Mouse (Mus musculus): ENCODE data around the gene Hfe2. TPM values are rescaled to one million over a fixed set of nuclear protein-coding genes. Genes with fewer than 3 reads are reported as not detected.

The Hfe2 gene
- polyA plus RNA-seq, 1 experiment, result not detected

- TF ChIP-seq POLR2A (IDR thresholded peaks at IDR 0.05; ENCODE audit: insufficient read depth, low read depth, low read length), result no peak
- TF ChIP-seq CTCF (IDR thresholded peaks at IDR 0.05; ENCODE audit: insufficient read depth, low read depth, low read length), result no peak
- Histone ChIP-seq H3K27ac (ENCODE audit: insufficient read depth, low read depth, low read length) (no peak overlapping the region), H3K4me3 (ENCODE audit: insufficient read depth, low read depth, low read length) (no peak overlapping the region), H3K4me1 (ENCODE audit: control insufficient read depth, insufficient read depth, low read length) (0 out of 2 replicates have a peak, but pooled peaks cover 3% of the 10 kb centered on the region)
- 91% methylated on average over 3 of the region's 3 CpGs for WGBS
Measured at GRCm38 (mm10) chr3:96565105-96565504, 40.1 kb downstream of the Hfe2 start.

- 88% methylated on average over 8 of the region's 8 CpGs for WGBS
- no peak for TF ChIP-seq POLR2A (IDR thresholded peaks at IDR 0.05; ENCODE audit: insufficient read depth, low read depth, low read length)
- TF ChIP-seq CTCF (IDR thresholded peaks at IDR 0.05; ENCODE audit: insufficient read depth, low read depth, low read length), result no peak
- Histone ChIP-seq H3K4me3 (ENCODE audit: insufficient read depth, low read depth, low read length) (no peak overlapping the region), H3K27ac (ENCODE audit: insufficient read depth, low read depth, low read length) (no peak overlapping the region), H3K4me1 (ENCODE audit: control insufficient read depth, insufficient read depth, low read length) (peaks cover 3% of the 10 kb centered on the region; the same call in 1 of the 2 replicates)
Measured at GRCm38 (mm10) chr3:96566661-96567450, 41.9 kb downstream of the Hfe2 start.

- no peak overlapping the region for H3K4me3 ChIP-seq (ENCODE audit: insufficient read depth, low read depth, low read length)
- no peak overlapping the region for H3K27ac ChIP-seq (ENCODE audit: insufficient read depth, low read depth, low read length)
- peaks cover 5% of the 10 kb centered on the region; the same call in 1 of the 2 replicates for H3K4me1 ChIP-seq (ENCODE audit: control insufficient read depth, insufficient read depth, low read length)
- no peak for TF ChIP-seq POLR2A (IDR thresholded peaks at IDR 0.05; ENCODE audit: insufficient read depth, low read depth, low read length)
- TF ChIP-seq CTCF (IDR thresholded peaks at IDR 0.05; ENCODE audit: insufficient read depth, low read depth, low read length), result no peak
- 89% methylated on average over 8 of the region's 8 CpGs for WGBS
Measured at GRCm38 (mm10) chr3:96568605-96569004, 43.6 kb downstream of the Hfe2 start.

- TF ChIP-seq POLR2A (IDR thresholded peaks at IDR 0.05; ENCODE audit: insufficient read depth, low read depth, low read length) (no peak), CTCF (IDR thresholded peaks at IDR 0.05; ENCODE audit: insufficient read depth, low read depth, low read length) (no peak)
- H3K27ac ChIP-seq (ENCODE audit: insufficient read depth, low read depth, low read length), result no peak overlapping the region
- H3K4me1 ChIP-seq (ENCODE audit: control insufficient read depth, insufficient read depth, low read length), result peaks cover 5% of the 10 kb centered on the region; the same call in 1 of the 2 replicates
- no peak overlapping the region for H3K4me3 ChIP-seq (ENCODE audit: insufficient read depth, low read depth, low read length)
- WGBS, result 89% methylated on average over 13 of the region's 13 CpGs
Measured at GRCm38 (mm10) chr3:96569506-96569905, 44.5 kb downstream of the Hfe2 start.

GRCm38 (mm10) chr3:96569966-96570605 is 45.1 kb downstream of the Hfe2 start:
- Histone ChIP-seq H3K27ac (ENCODE audit: insufficient read depth, low read depth, low read length) (no peak overlapping the region), H3K4me3 (ENCODE audit: insufficient read depth, low read depth, low read length) (no peak overlapping the region), H3K4me1 (ENCODE audit: control insufficient read depth, insufficient read depth, low read length) (peaks cover 3% of the 10 kb centered on the region; the same call in 1 of the 2 replicates)
- TF ChIP-seq CTCF (IDR thresholded peaks at IDR 0.05; ENCODE audit: insufficient read depth, low read depth, low read length) (no peak), POLR2A (IDR thresholded peaks at IDR 0.05; ENCODE audit: insufficient read depth, low read depth, low read length) (no peak)
- 92% methylated on average over 11 of the region's 11 CpGs for WGBS

- TF ChIP-seq CTCF (IDR thresholded peaks at IDR 0.05; ENCODE audit: insufficient read depth, low read depth, low read length) (no peak), POLR2A (IDR thresholded peaks at IDR 0.05; ENCODE audit: insufficient read depth, low read depth, low read length) (no peak)
- Histone ChIP-seq H3K4me1 (ENCODE audit: control insufficient read depth, insufficient read depth, low read length) (peaks cover 3% of the 10 kb centered on the region; the same call in 1 of the 2 replicates), H3K27ac (ENCODE audit: insufficient read depth, low read depth, low read length) (no peak overlapping the region), H3K4me3 (ENCODE audit: insufficient read depth, low read depth, low read length) (no peak overlapping the region)
- 76% methylated on average over 7 of the region's 7 CpGs for WGBS
Measured at GRCm38 (mm10) chr3:96570643-96571042, 45.7 kb downstream of the Hfe2 start.

- TF ChIP-seq POLR2A (IDR thresholded peaks at IDR 0.05; ENCODE audit: insufficient read depth, low read depth, low read length) (no peak), CTCF (IDR thresholded peaks at IDR 0.05; ENCODE audit: insufficient read depth, low read depth, low read length) (no peak)
- Histone ChIP-seq H3K4me3 (ENCODE audit: insufficient read depth, low read depth, low read length) (no peak overlapping the region), H3K4me1 (ENCODE audit: control insufficient read depth, insufficient read depth, low read length) (peaks cover 8% of the 10 kb centered on the region), H3K27ac (ENCODE audit: insufficient read depth, low read depth, low read length) (no peak overlapping the region)
- WGBS, result 81% methylated on average over 2 of the region's 2 CpGs
Measured at GRCm38 (mm10) chr3:96571336-96571735, 46.4 kb downstream of the Hfe2 start.

- Histone ChIP-seq H3K27ac (ENCODE audit: insufficient read depth, low read depth, low read length) (no peak overlapping the region), H3K4me3 (ENCODE audit: insufficient read depth, low read depth, low read length) (no peak overlapping the region), H3K4me1 (ENCODE audit: control insufficient read depth, insufficient read depth, low read length) (peaks cover 15% of the 10 kb centered on the region)
- 74% methylated on average over 16 of the region's 16 CpGs for WGBS
- no peak for TF ChIP-seq CTCF (IDR thresholded peaks at IDR 0.05; ENCODE audit: insufficient read depth, low read depth, low read length)
- TF ChIP-seq POLR2A (IDR thresholded peaks at IDR 0.05; ENCODE audit: insufficient read depth, low read depth, low read length), result no peak
Measured at GRCm38 (mm10) chr3:96571896-96572698, 47.1 kb downstream of the Hfe2 start.
